Mouse (Mus musculus): Measurements from ENCODE around the gene Ugt8a.
A peak's percentile ranks its signal among the peaks of the same experiment; 100 is the strongest.

Gene Ugt8a

DNA sequence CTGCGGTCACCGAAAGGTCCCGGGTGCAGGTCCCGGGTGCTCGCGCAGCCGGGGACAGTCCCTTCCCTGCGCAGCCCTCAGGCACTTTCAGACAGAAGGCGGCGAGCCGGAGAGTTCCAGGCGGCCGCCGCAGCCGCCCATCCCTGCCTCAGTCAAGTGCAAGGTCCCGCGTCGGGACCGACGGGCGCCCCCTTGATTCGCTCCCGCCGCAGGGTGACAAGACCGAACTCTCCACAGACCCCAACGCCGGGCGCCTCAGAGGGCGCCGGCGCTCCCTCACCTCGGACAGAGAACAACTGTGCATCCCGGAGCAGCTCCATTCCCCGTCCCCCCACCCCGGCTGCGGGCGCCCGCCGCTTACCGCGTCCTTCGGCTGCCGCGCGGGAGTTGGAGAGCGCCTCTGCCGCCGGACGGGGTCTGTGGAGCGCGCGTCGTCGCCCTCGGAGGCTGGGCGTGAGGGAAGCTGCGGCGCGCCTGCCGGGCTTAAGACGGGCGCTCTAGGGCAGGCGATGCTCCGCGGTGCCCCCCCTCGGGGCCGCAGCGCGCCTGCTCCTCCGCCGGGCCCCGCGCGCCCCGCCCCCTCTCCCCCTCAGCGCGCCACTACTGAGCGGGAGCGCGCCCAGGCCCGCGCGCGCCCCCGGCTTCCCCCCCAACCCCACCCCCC, at the start of gene Ugt8a:
TSS of gene Ugt8a (minus strand) at position 528 of the 664 bp plus-strand sequence.
- DNase-seq (ENCODE audit: low read depth, low spot score), result peak; percentile 50

DNA sequence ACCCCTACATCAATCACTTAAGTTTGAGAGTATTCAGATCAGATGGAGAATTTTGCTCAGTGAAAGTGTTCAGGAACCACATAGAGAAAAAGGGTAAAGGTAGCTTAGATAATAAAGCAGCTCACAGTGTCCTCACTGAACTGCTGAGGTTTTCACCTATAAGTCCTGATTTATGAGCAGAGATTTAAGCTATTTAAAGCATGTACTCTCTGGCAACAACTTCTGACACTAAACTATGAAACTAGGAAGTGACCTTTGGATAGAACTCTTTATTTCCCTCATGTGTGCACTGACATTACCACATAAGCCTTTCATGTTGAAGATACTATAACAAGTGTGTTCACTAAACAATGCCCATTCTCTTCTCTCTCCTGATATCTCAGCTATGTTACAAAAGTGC, 48.2 kb upstream of the Ugt8a start:
- DNase-seq (ENCODE audit: low read depth, low spot score), result no peak

DNA sequence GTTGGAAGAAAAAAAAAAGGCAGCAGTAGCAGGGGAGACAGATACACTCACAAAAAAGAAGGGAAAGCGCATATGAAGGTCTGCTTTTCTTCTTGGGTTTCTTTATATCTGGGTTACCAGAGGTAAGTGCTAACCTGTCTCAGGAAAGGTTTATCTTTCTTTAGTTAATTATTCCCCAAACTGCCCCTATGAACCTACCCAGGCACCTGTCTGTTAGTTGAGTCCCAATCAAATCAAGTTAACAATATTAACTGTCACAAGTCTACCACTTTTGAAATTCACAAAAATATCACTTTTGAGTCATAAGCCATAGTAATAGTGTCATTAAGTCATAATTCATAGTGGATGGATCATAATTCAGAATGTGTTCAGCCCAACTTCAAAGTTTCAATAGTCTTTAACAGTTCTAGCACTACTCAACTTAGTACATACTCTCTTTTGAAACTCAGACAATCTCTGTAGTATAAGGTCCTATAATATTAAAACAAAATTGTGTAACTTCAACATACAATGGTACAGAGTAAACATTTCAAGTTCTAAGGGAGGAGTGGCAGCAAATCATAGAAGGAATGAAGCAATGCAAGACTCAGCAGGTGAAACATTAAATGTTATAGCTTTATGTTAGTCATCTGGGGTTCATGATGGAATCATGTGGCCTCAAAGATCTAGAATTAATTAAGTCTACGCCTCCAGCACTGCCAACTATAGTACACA, 45.4 kb upstream of the Ugt8a start:
- DNase-seq (ENCODE audit: low read depth, low spot score), result no peak

DNA sequence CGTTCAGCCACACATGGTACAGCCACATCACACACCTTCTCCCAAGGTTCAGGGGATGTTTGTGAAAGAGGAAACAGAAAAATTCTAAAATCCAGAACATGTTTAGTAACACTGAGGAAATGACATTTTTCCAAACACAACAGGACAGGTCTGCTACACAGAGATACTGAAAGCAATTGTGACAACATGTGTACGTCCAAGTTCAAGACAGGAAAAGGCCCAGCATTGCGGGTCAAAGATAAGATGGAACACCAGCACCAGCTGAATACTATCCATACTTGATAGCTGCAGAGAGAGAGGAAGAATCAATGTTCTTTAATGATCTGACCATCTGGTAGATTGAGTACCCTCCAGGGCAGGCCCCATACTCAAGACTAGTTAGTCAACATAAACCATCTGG, 41.1 kb upstream of the Ugt8a start:
- DNase-seq (ENCODE audit: low read depth, low spot score), result no peak

DNA sequence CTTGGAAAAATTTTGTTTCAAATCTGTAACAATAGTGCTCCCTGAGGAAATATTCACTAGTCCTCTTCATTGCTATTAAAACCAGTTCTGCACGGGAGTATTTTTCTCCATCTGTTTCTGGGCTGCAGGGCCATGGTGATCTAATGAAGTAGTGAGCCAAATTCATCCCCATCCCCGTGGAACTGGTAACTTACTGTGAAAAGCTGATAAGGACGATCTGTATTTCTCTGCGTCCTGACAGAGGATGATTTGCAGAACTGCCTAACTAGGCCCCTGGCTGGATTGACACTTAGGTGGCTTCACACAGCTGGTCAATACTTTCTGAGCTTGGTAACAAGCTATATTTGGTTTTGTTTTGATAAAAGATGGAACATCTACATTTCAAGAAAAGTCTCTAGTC, 37.5 kb upstream of the Ugt8a start:
- no peak for DNase-seq (ENCODE audit: low read depth, low spot score)

DNA sequence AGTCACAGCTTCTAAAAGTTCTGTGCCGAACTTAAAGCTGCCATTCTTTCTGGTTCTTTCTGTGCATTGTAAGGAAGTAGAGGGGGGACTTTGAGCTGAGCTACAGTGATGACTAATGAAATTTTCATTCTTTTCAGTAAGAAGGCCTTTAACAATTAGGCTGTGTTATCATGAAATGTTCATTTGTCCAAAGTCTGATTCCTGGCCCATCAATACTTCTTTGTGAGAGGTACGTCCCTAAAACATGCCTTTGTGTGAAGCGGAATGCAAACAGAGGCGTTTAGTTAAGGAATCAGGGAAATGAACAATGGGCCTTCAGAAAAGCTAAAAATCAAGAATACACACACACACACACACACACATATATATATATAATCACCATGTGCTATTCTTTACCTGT, 31.0 kb upstream of the Ugt8a start:
- DNase-seq (ENCODE audit: low read depth, low spot score), result no peak

DNA sequence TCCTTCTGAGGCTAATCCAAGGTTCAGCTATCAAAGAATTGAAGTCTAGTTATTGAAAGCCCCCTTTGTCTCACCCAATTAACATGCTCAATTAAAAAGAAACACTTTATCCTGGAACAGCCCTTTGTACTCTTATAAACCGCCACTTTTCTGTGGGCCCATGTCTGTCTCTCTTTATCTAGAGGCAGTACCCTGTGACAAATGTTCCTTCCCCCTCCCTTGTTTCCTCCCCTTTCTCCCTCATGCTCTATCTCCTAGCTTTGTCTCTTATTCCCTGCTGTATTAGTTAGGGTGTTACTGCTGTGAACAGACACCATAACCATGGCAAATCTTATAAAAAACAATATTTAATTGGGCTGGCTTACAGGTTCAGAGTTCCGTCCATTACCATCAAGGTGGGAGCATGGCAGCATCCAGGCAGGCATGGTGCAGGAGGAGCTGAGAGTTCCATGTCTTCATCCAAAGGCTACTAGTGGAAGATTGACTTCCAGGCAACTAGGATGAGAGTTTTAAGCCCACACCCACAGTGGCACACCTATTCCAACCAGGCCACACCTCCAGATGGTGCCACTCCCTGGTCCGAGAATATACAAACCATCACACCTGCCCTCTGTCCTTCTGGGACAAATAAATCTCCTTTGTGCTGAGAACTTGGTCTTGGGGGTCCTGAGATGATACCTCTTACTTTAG, 17.9 kb upstream of the Ugt8a start:
- DNase-seq (ENCODE audit: low read depth, low spot score), result no peak

DNA sequence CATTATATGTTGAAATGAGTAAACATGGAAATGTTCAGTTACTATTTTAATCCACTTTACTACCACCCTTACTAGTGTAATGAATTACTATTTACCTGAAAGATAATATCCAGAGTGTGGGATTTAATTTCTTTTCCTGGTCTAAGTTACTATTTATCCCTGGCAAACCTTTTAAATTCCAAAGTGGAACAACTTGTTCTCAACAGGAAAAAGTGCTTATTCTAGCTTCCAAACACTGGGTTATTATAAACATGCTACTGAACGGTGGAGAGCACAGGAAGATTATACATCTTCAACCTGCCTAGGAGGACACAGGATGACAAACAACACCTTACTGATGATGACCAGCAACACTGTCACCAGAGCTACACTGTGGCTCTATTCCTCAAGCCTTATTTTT, 16.5 kb upstream of the Ugt8a start:
- DNase-seq (ENCODE audit: low read depth, low spot score), result no peak

DNA sequence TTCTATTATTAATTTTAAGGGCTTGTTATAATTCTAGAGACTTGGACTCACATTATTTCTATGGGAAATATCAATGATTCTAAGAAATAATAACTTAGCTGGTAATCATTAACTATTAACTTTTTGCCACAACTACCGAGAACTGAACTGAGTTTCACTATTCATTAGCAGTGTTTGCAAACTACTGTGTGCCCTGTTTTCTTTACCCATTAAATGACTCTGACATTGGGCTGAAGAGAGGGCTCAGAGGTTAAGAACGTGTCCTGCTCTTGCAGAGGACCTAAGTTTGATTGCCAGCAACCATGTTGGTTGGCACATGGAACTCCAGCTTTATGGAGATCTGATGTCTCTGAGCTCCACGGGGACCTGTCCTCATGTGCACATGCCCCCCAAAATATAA, 2.4 kb upstream of the Ugt8a start:
- DNase-seq (ENCODE audit: low read depth, low spot score), result no peak

DNA sequence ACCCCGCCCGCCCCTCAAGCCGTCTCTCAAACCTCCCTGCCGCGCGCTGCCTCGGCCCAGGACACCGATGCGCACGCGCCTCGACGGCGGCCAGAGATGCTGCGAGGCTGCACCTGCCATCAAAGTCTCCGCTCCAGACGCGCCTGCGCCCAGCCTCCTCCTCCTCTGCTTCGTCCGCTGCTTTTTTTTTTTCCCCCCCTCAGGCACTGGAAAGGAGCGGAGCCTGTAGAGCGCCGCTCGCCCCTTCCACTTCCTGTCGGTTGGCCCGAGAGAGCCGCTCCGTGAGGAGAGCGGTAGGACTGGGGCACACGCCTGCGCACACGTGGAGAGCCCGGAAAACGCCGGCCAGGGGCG, 314 bp upstream of the Ugt8a start:
- peak; percentile 50 for DNase-seq (ENCODE audit: low read depth, low spot score)

DNA sequence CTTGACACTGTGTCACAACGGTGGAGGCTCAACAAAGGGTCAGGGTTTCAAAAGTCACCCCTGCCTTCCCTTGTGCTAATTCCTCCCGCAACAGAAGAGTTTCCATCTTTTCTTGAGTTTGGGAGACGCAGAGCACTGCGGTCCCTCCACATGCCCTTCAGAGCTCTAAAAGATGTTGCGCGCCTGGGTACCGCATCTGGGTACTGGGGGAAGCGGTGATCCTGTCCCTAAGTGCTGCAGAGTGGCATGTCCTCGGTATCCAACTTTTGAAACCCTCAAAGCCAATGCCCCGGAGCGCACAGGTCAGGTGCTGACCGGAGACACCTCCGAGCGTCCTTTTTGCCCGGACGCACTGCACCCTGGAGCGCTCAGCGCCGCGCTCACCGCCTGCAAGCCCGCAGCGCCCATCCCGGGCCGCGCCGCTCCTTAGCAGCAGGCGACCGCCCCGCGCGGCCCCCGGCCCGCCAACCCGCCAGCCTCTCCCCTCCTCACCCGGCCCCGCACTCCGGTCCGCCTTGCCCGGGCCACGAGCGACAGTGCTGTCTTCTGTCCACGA, 805 bp downstream of the Ugt8a start:
- DNase-seq (ENCODE audit: low read depth, low spot score), result no peak

DNA sequence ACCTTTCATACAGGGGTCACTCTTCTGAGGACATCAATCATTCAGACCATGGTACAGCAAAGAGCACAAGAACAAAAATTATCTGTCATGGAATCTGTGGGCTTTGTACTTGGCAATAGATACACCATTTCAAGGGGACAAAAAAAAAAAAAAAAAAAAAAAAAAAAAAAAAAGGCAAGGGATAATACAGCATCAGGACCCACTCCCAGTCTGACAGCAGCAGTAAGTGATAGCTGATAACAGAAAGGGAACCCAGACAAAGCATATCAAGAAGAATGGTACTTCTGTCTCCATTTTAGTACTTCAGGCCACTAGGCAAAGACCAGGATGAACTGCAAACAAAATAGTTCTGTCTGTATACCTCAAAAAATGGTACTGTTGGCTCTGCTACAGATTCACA, 2.6 kb downstream of the Ugt8a start:
- no peak for DNase-seq (ENCODE audit: low read depth, low spot score)

DNA sequence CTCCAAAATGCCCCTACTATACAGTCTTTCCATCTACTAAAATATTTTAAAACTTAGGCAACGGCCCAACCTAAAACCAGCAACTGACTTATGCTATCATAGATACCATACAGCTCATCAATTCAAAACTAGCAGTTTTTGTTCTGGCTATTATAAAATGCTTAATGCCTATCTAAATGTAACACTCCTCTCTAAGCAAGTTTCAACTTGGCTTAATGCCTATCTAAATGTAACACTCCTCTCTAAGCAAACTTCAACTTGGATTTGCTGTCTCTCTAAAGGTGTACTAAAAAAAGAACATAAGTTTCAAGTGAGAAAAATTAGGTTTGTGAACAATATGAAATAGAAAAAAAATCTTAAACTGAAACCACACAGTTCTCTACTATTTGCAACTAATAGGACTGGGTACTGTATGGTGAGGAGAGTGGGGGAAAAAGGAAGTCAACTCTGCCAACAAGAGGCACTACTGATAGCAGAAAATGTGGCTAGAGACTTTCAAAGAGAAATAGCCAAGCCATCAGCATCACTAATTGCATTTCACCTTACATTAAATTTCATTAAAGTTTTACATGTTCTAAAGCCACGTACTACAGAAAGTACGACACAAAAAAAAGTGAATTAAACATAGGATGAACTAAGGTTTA, 5.7 kb downstream of the Ugt8a start:
- no peak for DNase-seq (ENCODE audit: low read depth, low spot score)

DNA sequence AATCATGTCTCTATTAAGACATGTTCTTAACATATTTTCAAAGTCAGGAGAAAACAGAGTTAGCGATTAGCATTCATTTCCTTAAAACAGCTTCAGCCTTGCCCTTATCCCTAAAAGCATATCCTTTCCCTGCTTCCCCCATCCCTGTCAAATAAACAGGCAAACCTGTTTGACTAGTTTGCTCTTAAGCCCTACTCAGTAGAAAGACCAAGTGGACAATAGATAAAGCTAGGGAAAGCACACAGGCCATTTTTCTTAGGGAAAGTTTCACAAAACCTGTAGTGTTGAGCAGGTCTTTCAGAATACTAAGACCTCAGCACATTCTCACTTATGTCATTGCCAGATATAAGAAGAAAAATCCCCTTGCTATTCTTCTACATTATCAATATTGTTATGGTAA, 7.4 kb downstream of the Ugt8a start:
- DNase-seq (ENCODE audit: low read depth, low spot score), result no peak

DNA sequence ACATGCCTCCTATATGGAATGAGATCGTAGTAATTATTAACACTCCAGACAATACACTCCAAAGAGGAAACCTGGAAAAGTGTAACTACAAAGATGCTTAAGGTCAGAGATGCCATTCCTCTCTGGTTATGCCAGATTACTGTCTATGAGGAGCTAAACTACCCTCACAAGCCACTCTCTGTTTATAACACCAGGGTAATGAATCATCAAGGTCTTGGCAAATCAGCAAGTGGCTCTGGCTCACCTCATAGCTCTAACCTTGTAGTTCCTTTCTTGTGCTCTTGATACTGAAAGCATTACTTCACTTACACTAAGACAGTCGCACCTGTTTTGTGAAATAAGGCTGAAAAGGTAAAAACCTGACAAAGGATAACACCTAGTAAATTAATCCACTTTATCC, 17.5 kb downstream of the Ugt8a start:
- no peak for DNase-seq (ENCODE audit: low read depth, low spot score)

DNA sequence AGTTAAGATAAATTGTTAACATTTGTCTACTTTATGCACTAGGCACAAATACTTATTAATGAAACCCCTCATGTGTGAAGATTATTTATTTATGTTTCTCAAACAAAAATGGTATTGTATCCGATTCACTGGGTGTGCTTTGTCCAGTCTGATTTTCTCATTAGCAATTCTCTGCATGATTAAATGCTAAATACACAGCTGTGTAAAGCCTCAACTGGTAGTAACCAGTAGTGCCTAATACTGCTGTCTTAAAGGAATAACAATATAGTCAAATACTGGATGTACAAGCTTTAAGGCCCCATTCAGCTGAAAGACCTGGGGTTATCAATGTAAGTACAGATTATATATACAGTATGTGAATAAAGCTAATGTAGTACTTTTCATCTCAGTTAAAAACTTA, 39.4 kb downstream of the Ugt8a start:
- DNase-seq (ENCODE audit: low read depth, low spot score), result no peak

DNA sequence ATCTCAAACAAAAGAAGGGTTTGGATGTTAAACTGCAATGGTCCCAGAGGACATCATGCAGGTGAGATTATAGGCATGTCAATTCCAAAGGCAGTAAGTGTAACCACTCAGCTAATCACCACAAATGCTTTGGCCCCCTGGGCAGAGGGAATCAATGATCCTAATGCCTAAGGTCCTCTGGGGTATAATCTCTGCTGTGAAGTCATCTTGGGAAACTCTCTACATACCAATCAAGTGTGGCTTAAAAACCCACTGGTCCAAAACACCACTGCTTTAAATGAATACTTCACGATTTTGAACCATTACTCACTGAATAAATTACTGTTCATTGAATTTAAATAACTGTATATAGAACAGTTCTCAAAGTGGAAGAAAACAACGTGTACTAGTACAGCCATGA, 51.3 kb downstream of the Ugt8a start:
- DNase-seq (ENCODE audit: low read depth, low spot score), result no peak

DNA sequence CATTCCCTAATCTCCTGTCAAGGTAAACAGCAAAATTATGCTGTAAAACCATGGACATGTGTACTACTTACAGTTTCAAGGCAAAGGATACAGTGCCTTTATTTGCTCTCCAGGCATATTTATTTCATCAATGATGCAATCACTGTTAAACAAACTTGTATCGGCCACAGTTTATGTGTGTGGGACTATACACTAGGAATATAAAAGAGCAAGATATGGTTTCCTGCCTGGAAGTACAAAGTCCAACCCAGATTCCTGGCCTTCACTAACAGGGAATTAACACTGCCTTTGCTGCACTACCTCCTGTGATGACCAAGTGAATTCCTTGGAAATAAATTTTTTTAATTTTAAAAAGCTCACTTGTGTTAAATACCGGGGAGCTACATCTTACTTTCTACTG, 53.5 kb downstream of the Ugt8a start:
- no peak for DNase-seq (ENCODE audit: low read depth, low spot score)

DNA sequence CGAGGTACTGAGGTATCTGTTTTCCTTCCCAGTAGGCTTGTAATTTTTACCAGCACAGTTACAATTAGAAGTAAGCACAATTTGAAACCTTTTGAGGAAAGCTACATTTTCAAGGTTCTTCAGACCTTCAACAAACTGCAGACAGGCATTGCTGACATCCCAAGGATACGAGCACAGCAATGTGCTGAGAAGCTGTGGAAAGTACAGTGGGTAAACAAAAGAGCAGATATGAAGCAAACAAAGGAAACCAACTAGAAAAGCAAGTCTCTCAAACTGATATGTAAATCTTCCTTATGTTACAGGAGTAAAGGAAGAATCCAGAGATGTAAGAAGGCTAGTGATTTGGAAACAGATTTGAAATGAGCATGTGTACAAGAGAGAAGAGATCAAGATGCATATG, 54.0 kb downstream of the Ugt8a start:
- DNase-seq (ENCODE audit: low read depth, low spot score), result no peak

DNA sequence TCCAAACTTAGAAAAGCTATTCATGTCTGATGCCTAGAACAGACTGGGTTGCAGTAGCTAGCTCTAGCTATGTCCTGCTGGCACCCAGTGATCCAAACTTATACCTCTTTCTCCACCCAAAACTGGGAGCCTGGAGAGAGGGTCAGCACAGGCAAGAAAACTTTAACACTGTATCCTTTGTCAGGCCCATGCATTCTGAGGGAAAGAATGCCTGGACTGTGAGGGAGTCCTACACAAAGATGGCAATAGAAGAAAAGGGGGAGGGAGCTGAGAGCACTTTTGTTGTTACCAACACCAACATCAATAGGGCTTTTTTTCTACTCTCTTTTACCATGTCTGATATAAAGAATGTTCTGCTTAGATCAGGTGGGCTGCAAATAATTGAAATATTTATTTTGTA, 55.4 kb downstream of the Ugt8a start:
- no peak for DNase-seq (ENCODE audit: low read depth, low spot score)

DNA sequence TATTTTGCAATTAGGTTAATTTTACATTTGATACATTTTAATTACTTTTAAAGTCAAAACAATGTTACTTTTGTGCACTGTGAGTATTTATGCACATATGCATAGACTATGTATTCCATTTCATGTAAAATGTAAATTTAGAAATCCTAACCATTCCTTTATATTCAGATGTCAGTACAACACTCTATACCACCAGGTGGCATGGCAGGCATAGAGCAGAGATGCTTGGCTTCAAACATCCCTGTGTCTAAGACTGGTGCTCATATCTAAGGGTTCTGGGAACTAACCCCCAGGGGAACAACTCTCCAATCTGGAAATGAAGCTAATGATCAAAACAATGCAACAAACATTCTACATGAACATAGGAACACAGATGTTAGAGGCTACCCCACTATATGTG, 56.6 kb downstream of the Ugt8a start:
- no peak for DNase-seq (ENCODE audit: low read depth, low spot score)

DNA sequence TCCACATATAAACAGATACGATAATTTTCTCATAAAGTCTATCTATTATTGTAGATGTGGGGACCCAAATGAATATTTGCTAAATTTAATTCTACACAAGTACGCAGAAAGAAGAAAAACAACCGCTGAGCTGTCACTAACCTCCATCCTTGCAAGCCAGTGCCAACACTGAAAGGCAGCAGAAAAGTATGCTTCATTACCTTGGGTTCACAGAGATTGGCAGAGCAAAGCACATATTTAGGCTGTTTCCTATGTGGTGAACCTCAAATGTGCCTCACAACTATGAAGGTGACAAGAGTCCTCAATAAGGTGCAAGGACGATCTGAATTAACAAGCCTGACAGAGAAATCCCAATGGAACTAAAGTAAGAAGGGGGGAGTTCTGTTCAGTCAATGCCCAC, 64.0 kb downstream of the Ugt8a start:
- no peak for DNase-seq (ENCODE audit: low read depth, low spot score)

Measured in WW6 (cell line).